Mouse (Mus musculus) right cerebral cortex, postnatal 25 days (tissue): ENCODE measurements around the gene Srebf1.

Source experiments
- DNase-seq: peaks from one replicate; pipeline ENCODE4 v3.0.0; 2022

Gene Srebf1

DNA sequence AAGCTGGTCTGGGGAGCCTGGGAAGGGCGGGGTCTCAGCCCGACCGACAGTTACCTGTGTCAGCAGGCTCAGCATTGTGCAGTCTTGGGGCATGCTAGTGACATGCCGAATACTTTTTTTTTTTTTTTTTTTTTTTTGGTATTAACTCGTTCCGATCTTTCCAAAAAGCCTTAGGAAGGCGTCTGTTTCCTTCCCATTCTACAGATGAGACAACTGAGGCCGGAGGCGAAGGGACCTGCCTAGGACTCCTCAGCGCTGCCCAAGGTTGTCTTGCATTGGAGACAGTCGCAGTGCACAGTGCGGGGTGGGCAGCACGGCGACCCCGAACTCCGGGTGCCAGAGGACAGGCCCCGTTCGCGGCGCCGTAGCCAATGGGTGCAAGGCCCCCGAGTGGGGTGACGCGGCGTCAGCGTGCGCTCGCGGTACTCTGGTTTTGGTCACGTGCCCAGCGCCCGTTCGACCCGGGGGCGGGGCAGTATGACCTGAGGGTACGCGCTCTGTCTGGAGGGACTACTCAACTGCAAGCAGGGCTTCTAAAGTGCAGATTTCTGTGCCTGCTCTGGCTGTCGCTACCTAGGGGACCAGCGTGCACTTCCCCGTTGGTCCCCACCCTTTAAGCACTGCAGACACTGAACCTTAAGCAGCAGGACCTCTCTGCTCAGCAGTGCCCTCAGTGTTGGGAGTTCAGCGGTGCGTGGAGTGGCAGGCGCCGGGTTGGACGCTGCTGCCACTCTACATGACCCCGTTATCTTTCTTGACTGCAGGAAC is at the start of gene Srebf1:
TSS of gene Srebf1 (minus strand) at position 113 of the 768 bp plus-strand sequence.
- peak; percentile 69 for DNase-seq

DNA sequence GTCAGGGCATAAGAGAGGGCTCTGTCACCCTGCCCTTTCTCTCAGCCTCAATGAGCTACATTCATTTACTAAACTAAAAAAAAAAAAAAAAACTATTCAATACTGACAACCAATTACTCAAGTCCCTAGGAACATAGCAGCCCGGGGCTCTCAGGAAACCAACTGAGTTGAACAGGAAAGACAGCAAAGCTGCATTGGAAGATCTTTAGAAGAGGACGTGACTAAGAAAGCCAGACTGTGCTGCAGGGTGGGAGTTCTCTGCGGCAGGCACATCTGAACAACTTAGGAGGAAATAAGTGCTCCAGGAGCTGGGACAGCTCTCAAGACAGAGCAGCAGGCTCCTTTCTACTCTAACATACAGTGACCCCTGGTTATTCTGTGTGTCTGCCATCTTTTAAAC is 46.2 kb upstream of the Srebf1 start:
- DNase-seq = no peak

DNA sequence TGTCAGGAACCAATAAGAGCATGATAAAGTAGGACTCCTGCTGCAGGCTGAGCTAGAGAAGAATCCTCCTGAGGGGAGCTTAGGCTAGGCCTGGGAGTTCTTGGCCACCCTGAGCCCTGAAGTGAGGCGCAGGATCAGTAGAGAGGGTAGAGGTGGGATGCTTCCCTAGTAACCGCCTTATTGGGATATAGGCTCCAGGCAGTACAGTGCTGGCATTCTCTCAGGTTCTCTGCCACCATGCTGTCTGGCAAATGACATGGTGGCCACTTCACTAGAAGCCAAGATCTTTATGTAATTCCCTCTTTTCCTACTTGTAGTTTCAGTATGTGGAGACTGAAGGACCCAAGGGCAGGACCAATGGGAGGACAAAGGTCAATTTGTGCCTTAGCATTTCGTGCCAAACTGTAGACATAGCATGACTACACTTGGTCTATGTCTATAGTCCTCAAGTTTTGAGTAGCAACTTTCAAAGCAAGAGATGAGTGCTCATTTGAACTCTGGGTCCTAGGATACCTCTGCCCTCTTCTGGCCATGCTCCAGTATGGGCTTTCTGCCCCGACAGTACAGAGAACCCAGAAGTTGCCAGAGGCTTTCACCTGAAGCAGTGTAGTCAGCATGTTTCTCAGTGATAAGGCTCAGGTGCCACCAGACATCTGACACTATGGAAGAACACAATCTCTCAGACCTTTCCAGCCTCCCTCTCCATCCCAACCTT is 43.0 kb upstream of the Srebf1 start:
- no peak for DNase-seq

DNA sequence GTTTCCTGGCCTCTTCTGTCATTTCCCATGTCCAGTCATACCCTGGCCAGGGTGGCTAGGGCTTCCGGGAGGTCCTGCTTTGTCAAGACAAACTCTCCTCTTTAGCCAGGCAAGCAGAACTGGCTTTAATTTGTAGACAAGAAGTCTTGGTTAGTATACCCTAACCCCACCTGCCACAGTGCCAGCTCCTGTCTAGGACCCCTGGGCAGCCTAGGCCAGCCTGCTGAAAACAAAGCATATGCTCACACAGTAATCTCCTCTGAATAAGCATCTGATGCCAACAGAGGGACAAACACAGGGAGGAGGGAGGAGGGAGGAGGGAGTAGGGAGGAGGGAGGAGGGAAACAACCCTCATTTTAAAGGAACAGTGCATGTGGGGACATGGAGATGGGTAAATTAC is 42.3 kb upstream of the Srebf1 start:
- no peak for DNase-seq

DNA sequence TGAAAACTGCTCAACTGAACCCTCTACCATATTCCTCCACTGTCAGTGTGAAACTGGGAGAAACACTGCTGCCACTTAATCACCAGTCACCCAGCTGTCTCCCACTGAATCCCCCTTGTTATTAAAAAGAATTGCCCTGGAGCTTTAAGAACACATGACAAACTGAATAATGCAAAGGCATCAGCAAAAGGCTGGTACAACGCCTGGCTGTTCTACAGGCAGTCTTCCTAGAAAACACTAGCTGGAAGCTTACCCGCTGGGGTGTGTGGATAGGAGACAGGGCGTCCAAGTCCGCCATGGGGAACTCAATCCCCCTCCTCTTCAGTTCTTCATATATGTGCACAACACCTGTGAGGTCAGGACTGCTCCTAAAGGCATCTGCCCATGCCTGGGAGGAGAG is 40.0 kb upstream of the Srebf1 start:
- DNase-seq = no peak

DNA sequence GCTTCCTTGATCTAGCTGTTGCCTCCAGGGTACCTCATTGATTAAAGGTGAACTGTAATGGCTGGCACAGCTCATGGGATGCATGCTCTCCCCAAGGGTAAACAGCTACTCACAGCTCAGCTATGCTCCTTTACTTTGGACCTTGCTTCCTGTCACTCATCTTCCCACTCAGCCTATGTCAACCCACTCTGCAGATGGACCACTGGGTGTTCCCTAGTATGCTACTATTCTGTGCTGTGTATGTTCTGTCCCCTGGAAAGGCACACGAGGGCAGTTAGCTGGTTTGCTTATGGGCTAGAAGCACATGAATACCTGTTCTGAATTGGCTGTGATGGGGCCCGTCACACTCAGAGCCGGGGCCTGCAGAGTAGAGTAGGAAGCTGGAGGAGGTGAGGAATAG is 38.4 kb upstream of the Srebf1 start:
- no peak for DNase-seq

DNA sequence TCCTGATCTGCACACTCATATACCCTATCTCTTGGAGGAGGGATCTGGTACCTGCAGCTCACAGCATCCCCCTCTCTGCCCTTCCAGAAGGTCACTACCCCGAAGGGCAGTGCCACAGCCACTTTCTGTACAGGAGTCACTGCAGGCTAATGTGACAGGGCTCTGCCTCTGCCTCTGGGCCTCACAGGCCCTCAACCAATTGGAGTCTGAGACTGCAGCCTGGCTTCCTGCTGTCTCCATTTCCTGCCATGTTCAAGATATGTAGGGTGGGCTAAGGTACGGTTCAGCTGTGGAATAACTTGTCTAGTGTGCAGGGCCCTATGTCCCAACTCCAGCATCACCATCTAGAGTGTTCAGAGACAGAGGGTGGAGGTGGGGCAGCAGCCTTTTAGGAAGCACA is 35.3 kb upstream of the Srebf1 start:
- no peak for DNase-seq

DNA sequence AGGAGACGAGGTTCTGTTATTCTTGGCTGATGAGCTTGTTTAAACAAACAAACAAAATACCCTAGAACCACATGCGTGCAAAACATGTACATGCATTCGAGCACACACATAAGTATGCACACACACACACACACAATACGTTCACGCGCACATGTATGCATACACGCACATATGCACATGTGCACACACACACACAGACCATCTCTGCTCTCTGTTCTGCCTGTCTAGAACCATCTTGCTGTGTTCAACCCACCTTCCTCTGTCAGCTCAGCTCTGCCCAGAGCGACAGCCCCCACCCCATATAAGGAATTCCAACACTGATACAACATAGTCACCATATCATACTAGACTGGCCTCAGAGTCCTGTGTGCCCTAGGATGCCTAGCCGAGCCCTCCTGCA is 34.3 kb upstream of the Srebf1 start:
- no peak for DNase-seq

DNA sequence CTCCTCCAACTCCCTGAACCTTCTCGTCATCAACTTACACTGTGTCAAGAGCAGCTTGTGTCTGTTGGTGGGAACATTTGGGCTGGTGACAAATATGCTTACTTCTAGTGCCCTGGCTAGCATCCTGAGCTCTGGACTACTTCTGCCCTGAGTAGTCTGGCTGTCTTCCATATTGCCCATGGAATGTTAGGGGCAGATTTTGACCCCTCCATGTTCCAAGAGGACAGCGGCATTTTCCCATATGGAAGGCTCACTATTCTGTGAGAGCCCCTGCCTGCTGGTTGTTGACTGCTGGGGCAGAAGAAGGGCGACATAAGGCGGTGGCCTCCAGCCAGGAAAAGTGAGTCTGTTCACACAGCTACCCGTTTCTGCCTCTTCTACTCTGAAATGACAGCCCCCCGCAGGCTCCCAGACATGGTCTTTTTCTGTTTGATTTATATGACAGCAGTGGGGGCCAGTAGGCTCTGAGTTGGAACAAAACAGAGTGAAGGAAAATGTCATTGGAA is 33.8 kb upstream of the Srebf1 start:
- no peak for DNase-seq

DNA sequence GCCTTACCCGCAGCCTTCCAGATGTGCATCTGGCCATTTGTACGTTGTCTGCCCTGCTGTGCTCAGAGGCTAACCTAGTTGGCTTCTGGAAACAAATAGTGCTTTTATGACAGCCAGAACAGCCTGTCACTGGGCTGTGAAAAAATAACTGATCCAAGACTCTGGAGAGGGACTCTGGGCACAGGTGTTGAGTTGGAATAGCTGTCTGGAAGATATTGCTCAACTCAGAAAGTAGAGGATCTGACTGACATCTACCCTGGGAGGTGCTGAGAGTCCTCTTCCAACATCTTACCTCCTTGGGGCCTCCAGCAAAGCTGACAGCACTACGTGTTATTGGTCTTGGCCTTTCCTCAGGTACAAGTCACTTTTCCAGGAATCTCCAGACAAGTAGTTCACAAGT is 33.3 kb upstream of the Srebf1 start:
- DNase-seq = no peak

DNA sequence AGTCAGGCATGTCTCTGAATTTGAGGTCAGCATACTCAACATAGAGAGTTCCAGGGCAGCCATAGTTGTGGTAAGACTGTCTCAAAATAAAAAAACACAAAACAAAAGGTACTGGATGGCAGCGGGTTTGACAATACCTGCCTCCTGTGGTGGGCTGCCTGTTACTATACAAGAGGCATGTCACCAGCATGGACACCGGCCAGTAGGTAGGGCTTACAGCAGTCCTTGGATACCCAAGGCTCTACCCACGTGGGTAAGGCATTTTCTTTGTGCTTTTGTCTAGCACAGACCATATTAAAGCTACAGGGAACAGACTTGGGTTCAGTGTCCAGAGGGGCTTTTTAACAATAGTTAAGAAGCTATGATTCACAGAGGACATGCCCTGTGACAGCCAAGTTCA is 32.8 kb upstream of the Srebf1 start:
- DNase-seq = no peak

DNA sequence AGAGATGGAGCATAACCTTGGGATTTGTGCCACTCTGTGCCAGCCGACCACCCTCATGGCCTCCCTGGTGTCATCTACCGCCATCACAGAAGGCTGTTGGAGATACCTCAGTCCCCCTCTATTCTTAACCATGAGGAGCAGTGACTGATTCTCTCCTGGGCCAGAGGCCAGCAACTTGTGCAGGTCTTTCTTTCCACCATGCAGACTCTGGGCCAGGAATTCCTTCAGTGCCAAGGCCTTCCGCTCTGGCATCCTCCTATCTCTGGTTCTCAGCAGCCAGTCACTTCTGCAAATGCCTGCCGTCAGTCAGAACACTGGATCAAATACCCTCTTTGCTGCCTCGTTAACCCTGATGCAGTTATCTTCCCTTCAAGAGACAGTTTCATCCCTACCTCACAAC is 31.9 kb upstream of the Srebf1 start:
- no peak for DNase-seq

DNA sequence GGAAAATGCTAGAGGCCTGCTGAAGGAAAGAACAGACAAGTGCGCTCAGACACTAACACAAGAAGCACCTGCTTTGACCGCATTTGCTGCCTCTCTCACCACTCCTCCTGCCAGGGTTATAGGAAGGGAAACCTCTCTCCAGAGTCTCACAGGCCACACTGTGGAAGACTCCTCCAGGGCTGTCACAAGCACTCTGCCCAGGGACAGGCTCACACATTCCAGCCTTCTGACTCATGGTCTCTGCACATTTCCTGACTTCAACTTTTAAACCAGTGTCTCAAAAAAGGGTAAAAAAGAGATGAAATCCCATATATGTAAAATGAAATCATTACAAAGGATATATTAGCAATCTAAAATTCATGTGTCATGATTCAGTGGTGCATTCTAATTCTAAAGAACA is 31.2 kb upstream of the Srebf1 start:
- DNase-seq = no peak

DNA sequence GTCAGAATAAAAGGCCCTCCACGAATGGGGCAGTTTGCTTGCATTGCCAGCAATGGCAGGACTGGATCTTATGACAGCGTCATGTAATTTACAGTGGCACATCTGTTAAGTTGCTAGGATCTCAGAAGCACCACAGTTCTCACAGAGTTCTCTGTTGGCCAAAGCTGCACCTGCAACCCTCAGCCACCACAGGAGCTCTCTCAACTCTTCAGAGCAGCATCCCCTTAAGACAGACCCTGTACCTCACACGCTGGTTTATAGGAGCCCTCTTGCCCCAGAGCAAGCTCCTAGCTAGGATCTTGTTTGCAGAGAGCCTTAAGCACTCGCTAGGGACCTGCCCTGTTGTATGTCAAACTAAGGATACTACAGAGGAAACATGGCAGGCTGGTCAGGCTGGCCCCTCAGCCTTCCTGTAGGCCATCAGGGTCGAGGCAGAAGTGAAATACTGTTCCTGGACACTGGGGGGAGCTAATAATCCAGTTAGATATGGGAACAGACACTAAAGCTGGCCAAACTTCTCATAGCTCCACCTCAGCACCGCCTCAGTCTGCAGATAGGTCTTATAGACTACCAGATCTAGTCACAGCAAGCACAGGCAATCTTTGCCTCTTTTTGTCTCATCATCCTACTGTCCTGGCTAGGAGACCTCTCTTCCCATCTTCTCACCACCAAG is 28.7 kb upstream of the Srebf1 start:
- no peak for DNase-seq

DNA sequence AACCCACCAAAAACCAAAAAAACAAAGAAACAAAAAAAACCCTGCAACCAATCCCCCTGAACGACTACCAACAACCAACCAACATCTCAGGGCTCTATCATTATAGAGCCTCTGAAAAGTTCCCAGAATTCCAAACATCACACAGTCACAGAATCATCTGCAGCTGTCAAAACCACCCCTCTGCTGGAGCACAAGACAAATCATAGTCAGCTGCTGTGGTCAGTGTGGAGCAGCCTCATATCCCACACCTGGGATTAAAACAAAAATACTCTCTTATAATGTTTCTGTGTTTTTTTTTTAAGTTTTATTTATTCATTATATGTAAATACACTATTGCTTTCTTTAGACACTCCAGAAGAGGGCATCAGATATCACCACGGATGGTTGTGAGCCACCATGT is 27.5 kb upstream of the Srebf1 start:
- no peak for DNase-seq

DNA sequence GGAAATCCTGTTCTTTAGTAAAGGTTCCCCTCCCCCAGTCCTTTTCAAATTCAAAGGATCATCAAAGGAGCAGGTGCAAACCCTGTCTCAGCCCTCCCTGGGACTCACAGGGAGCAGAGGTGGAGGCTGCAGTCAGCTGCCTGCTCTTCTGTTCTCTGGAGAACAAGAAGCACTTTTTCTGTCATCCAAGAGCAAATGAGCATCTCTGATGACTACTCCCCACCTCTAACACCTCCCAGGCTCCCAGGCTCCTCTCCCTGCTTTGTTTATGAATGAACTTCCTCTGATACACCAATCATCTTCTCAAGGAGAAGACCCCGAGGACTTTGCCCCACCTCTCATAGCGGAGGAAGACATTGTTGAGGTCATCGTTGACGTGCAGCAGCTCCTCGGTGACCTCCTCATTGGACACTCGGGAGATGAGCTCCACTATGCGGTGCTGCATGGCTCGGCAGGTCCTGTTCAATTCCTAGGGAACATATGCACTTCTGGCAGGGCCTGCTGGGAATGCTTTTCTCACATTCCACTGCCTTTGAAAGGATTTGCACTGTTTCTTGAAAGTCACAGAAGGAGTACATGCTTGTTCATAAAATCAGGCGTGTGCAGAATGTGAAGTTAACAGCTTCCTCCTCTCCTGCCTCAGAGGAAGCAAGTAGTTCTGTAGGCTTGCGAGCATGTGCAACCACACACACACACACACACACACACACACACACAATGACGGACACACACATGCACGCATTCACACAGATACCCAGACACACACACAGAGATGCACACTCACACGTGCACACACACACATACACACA is 26.4 kb upstream of the Srebf1 start:
- peak; percentile 42 for DNase-seq

DNA sequence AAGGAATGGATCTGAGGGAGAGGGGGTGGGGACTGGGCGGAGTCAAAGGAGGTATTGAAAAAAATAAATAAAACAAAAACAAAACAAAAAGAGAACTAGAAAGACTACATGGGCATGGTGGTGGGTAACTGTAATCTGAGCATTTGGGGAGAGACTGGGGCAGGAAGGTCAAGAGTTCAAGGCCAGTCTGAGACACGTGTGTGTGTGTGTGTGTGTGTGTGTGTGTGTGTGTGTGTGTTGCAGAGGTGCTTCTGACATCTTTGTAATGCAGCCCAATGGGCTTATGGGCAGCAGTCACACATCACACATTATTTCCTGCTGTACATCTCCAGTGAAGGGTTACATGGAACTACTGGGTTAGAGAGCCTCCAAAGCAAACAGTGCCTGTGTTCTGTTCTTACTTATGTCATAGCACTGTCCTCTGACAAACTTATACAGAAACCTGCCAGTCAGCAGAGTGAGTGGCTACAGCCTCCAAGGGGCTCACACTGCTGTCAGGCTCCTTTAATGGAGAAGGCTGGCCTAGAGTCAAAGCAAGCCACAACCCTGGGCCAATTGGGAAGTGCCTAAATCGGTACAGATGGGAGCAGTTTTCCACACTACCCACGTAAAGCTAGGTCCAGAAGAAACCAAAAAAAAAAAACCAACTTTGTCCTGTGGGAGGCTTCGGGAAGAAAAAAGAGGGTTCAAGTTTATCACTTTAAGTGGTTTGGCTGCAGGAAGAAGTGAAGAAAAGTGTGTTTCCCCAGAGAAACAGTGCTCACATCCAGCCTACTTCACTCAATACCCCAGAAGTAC is 25.6 kb upstream of the Srebf1 start:
- no peak for DNase-seq

DNA sequence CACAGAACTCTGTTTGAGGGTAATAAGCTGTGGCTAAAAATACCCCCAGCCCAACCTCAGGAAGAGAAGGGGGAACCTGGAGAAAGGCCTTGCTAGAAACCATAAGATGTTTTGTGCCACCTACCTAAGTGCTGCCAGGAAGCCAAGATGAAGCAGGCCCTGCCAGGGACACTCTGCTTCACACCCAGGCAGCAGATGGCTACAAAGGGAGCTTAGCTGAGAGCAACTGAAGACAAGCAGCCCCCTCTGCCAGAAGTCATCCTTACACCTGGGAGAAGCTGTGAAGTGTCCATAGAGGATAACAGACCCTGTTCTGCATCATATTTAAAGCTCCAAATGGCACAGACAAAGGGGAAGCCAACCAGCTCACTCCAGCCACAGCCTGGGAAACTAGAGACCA is 23.7 kb upstream of the Srebf1 start:
- DNase-seq = peak; percentile 48

DNA sequence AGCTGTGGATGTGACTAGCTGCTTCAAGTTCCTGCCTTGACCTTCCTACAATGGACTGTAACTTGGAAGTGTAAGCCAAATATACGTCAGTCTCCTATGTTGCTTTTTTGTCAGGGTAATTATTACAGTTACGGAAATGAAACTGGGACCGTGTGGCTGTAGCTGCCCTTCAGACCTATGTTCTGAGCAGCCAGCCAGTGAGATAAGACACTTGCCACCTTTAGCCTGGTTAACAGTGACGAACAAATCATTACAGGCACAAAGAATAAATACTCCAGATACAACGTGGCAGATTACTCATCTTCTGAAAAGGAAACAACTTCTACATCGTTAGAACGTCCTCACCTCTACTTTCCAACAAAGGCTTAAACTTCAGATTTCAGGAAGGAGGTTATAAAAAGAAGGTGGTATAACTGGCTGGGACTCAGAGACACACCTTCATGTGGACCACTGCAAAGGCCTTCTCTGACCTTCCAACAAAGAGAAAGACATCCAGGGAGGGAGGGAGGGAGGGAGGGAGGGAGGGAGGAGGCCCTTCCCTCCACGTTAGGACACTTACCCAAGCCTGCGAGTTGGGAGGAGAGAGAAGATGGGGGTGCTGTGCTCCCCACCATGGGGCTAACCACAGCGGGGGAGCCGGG is 22.2 kb upstream of the Srebf1 start:
- DNase-seq = no peak

DNA sequence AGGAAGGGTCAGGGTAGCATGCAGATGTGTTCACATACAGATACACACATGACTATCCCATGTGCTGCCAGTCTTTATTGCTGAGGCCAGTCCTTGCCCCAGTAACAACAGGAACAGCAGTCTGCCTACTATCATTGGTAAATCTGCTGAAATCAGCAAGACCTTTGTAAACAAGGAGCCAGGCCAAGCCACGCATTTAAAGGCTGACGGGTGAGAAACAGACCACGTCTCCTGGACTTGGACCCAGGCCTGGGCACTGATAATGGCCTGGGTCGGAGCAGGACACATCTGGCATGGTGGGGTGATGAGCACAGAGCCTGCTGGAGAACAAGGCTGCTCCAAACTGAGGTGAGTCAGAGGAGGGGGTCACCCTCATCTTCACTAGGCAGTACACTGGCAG is 18.1 kb upstream of the Srebf1 start:
- DNase-seq = no peak

DNA sequence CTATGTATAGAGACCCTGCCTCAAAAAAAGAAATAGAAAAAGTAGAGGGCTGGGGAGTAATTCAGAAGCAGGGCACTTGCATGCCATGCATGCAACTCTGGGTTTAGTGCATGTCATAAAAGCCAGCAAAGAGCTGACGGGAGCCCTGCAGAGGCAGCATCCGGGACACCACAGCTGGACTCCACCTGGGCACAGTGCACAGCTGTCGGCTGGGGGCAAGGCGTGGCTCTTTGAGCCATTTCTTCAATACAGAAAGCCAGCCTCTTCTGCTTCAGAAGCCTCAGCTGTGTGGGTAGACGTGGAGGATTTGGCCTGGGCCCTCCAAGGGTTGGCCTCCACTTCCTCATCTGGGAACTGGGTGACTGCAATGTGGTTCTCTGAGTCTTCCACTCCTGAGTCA is 13.0 kb upstream of the Srebf1 start:
- no peak for DNase-seq

DNA sequence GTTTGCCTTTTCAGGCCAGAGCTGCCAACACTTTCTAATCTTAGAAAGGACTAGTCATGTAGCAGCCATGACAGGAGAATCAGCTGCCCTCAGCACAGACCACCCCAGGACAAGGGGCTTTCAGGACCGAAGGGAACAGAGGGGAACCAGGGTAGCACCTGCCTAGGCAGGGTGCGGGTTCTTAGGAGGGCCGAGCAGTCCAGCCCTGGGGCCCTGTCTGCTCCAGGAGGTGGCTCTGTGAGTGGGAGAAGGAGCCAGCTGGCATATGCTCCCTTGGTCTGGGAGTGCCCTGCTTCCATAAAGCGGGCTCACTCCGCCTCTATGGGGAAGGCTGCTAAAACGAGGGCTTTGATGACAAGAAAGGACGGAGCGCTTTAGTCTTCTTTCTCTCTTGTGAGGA is 10.9 kb upstream of the Srebf1 start:
- DNase-seq = peak; percentile 41
